Mouse (Mus musculus): ENCODE data around the gene Zfp64.

Gene Zfp64

GRCm38 (mm10) chr2:168848553-168848952, 106.8 kb downstream of the Zfp64 start:
- no peak for DNase-seq (ENCODE audit: low spot score)

- DNase-seq (ENCODE audit: low spot score) = no peak
Measured at GRCm38 (mm10) chr2:168846180-168846720, 109.1 kb downstream of the Zfp64 start.
